Mouse (Mus musculus) right cerebral cortex, postnatal 14 days (tissue): ENCODE measurements around the gene Ush2a.

Source experiments
- DNase-seq: peaks from one replicate; pipeline ENCODE4 v3.0.0; 2022

The Ush2a gene

GRCm38 (mm10) chr1:188261903-188262682 is at the start of gene Ush2a:
Ush2a (plus strand) TSS chr1:188262023.
- no peak for DNase-seq

DNA sequence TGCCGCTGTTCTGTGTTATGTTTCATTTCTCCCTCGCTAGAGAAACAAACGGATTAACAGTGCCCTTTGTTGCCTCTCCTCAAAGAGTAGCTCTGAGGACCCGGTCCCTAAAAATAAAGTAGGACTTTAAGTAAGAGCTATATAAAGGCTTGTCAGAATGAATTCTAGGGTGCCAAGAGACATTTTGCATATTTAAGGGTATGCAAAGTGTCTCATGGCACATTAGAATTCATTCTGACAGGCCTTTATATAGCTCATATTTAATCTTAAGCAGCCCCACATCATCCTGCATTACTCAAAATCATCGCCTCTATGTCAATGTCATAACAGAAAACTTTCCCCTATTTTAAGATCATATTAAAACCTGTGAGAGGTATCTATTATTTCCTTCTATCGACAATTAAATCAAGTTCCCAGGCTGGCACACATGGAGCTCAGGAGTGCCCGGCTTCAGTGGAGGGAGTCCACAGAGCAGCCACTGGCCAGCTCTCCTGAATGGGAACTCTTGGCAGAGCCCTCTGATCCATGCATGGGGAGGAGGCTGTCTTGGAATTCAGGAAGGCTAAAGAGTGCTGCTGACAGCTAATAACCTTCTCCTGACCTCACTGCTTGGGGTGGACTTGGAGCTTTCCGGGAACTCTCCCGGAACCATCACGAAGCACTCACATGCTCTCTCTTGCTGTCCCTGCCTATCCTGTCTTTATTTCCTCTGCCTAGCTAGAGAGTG is 46.8 kb upstream of the Ush2a start:
- no peak for DNase-seq

DNA sequence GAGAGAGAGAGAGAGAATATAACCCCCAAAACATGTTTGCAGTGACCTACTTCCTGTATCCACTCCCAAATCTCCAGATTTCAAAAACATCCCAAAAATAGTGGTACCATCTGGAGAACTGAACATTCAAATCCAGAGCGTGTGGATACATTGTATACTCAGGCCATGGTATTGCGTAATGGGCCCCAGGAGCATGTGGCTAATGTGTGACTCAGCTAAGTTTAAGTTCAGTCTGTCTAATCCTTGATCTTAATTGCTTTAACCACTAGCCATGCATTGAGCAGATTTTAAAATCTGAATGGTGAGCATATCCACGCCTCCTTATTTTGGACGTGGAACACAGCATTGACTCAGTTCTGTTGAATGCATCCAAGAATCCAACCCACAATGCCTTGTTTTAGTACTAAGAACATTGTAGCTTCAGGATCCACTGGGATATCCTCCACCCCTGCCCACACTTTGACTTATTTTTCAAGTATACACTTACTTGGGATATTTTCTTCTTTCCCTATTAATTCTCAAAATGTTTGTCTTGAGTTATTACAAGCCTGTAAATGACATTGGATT is 40.5 kb upstream of the Ush2a start:
- no peak for DNase-seq

- no peak for DNase-seq
These were observed 28.6 kb upstream of the Ush2a start for GRCm38 (mm10) chr1:188233036-188233724.

DNA sequence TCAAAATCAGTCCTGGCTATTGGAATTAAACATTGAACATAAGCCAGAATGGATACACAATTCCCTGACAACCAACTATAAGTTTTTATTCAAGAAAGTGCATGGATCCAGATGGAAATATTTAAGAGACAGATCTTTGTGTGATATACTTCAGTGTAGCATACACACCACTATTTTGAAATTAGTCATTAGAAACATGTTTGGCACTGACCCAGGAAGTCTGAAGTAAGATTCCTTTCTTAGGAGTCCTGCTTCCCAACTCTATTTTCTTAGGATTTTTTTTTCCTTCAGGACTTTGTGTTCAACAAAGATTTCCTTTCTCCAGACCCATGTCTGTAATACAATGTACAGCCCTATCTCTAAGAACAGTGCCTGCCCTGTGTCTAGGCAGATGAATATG is 23.2 kb upstream of the Ush2a start:
- DNase-seq, result no peak

GRCm38 (mm10) chr1:188241766-188242165 is 20.1 kb upstream of the Ush2a start:
- DNase-seq, result no peak

- DNase-seq, result no peak
These were observed 4.3 kb upstream of the Ush2a start for GRCm38 (mm10) chr1:188257500-188257899.

DNA sequence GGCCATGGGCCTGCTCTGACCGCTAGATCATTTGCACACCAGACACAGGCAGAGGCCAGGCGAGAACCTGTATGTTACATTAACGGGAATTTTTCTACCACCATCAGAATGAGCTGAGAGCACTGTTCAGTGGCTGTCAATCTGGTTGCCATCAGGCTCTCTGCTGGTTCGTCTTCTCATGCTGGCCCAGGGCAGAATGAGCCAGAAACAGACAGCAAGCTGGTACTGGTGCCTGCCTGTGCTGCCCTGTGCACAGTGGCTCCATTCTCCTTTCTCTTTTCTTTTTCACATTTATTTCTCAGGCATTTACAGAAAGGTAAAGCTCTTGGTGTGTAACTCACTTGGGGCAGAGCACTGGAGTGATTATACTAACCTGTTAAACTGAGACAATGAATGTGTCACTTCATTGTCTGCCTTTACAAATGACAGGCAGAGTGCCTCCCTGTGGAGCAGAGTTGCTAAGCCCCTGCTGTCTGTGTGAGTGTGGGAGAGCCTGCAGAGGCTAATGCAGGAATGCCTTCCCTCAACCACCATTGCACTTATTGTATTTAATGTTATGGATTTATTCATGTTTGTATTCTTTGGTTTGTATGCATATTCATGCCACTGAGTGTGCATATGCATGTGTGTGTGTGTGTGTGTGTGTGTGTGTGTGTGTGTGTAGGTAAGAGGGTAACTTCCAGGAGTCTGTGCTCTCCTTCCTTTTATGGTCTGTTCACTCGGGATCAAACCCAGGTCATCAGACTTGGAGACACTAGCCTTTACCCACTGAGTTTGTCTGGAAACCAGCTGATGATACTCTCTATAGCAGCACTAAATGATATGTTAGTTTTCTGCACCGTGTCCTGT is 1.3 kb upstream of the Ush2a start:
- no peak for DNase-seq

DNA sequence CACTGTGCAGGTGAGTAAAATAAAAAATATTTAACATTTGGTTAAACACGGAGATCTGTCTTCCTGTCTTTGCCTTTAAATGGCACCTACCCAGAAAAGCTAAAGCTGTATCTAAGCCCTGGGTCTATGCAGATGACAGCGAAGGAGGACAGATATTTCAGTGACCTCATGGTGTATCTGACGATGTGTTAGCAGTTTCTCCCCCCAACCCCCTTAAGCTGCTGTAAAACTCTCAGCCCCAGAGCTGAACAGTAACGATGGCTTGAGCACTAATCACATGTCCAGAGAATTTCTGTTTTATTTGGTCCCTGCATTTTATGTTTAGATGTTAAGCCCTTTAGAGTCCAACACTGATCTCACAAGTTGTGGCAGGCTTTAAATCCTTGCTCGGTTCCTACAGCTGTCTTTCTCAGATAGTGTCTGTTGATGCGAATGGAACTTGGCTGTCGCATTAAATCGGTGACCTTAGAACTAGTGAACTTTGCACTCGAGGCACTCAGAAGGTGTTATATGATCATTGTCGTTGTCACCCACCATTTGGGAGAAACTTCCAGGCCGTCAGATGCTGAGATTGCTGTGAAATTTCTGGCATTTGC is 5.4 kb downstream of the Ush2a start:
- DNase-seq, result no peak

- DNase-seq, result no peak
These were observed 7.2 kb downstream of the Ush2a start for GRCm38 (mm10) chr1:188269071-188269470.

DNA sequence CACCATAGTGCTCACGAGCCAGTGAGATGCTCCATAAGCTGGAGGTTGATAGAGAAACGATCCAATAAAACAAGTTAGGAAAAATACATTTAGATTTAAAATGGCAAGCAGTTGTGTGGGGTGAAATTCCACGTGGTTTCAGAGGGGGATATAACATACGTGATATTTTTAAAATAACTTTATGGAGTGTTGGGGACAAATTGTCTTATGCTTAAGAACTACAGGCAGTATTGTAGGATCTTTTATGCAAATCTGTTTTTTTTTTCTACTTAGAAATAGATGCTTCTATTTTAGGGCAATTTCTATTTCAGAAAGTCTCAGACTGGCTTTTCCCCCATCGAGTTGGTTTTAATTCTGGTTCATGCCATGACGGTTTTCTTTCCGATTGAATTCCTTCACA is 51.5 kb downstream of the Ush2a start:
- DNase-seq, result no peak

DNA sequence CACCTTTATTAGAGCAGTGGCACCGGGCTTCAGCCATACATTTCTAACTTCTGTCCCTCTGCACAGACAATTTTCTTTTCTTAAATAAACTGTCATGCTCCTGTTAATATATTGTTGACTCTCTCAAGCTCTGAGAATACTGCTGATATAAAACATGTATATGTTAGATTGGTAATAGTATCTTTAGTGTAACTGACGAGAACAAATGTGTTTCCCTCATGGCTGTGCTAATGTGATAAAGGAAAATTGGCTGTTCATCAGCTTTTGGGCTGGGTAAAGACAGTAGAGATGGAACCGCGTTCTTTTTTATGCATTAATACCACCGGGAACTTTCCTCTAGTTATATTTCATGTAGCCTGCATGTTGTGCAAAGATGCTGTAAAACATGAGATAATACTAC is 54.8 kb downstream of the Ush2a start:
- no peak for DNase-seq

DNA sequence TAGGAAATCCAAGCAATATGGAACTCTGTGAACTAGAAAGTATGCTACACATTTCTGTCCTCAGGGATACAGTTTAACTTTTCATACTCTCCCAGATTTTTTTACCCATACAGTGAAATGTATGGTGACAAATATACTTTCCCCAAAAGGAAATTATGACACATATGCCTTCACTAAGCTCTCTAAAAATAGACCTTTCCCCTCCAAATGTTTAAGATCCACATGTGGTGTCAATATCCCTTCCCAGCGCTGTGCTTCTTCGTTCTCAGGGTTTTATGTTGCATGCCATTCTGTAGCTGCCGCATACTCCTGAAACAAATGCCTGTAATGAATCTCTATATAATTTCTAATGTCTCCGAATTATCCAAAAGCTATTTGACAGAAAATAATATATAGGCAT is 58.4 kb downstream of the Ush2a start:
- no peak for DNase-seq

DNA sequence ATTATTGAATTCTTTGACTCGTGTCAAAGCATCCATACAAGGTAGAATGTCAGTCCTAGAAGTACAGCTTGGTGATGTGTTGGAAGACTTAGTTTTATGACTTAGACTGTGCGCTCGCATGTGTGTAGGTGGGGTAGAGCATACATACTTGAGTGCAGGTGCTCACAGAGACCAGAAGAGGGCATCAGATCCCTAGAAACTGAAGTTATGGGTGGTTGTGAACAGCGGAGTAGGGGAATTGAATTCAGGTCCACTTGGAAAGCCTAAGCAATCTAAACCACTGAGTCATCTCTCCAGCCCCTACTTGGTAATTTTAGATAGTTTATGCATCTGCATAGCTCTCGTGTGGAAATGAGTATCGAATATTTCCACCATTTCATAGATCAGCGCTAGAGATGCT is 59.7 kb downstream of the Ush2a start:
- no peak for DNase-seq

DNA sequence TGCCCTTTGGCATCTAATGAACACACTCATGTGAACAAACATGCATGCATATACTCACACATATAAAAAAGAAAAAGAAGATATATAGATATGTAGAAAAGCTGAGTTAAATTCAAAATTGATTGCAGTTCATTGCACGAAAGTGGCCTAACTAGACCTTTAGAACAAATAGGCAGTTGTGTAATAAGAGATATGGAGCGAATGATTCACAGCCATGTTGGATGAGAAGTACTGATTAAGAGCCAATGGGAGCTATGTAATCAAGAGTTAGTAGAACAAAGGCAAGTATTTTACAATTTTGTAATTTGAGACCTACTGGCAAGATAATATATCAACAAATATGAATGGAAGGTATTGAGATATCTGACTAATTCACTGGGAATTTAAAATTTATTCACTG is 68.6 kb downstream of the Ush2a start:
- DNase-seq, result no peak

GRCm38 (mm10) chr1:188333936-188334335 is 72.1 kb downstream of the Ush2a start:
- no peak for DNase-seq

- DNase-seq, result no peak
These were observed 85.9 kb downstream of the Ush2a start for GRCm38 (mm10) chr1:188347762-188348161.

- DNase-seq, result no peak
These were observed 92.9 kb downstream of the Ush2a start for GRCm38 (mm10) chr1:188354726-188355125.

DNA sequence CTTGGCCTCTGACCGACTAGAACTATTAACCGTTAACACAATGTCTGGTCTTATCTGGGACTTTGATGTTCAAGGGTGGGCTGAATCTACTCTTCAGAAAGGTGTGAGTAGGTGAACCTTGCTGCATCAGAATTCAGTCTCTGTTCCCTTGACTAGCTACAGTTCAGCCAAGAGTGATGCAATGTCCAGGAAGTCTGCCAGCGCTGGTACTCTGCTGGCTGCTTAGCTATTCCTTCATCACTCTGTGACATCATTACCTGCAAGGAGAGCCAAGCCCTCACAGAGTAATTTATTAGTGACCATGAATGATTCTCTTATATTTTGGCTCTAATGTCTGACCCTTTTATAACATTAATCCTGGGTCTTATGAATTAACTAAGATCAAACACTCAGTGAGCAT is 101.7 kb downstream of the Ush2a start:
- DNase-seq, result peak; percentile 6

- no peak for DNase-seq
These were observed 123.4 kb downstream of the Ush2a start for GRCm38 (mm10) chr1:188385180-188385579.

GRCm38 (mm10) chr1:188385733-188386261 is 124.0 kb downstream of the Ush2a start:
- DNase-seq, result no peak

DNA sequence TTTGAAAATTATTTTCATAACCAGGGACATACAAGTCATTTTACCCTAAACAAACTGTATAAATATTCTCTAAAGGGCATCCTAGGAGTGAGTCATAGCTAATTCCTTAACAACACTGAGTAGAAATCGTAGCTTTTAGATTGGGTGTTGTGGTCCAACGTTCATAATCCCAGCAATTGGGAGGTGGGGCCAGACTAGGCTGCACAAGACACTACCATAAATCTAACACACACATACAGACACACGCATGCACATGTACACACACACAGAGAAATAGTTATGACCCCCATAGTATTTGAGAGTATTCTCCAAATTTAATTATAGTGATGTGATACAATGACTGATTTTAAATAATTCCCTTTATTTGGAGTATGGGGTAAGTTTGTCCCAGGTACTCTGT is 125.5 kb downstream of the Ush2a start:
- DNase-seq, result no peak
